Mouse (Mus musculus) retina, postnatal 7 days (tissue): ENCODE data around the gene P4hb.

Experiments used
- DNase-seq: peaks from one replicate; pipeline ENCODE4 v3.0.0-alpha.2; 2012; ENCODE audit warnings: low read depth, low spot score

Gene P4hb

DNA sequence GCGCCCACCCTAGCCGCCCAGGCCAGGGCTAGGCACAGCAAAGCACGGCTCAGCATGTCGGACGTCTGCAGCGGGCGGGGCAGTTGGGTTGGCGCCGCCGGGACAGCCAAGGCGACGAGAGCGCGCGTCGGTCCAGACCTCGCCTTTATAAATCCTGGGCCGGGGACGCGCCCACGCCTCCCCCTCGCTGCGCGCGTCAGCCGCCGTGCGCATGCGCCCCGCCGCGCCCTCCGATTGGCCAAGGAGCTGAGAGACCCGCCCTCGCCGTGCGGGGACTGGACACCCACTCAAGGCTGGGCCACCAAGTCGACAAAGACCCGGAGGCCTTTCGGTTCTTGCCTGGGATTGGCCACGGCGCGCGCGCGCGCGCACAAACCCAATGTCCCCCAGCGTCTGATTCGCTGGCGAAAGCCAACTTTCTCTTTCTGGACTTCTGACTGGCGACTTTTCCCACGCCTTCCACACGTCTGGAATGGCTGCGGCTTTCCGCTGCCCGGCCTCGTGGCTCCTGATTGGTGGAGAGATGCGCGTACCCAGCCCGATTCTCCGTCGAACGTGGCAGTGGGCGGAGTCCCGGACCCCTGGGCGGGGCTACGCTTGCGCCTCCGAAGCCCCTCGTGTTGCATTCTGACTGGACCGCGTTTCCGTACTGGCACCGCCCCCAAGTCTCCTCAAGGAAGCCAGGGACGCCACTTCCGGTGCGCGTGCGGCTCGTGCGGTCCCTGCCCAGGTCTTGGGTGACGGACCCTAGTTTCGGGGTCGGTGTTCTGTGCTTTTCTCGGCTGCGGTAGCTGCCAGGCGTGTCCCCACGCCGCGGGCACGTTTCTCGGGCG lies at the start of gene P4hb:
TSS of gene P4hb (minus strand) at position 502 of the 833 bp plus-strand sequence.
- peak; percentile 99 for DNase-seq

DNA sequence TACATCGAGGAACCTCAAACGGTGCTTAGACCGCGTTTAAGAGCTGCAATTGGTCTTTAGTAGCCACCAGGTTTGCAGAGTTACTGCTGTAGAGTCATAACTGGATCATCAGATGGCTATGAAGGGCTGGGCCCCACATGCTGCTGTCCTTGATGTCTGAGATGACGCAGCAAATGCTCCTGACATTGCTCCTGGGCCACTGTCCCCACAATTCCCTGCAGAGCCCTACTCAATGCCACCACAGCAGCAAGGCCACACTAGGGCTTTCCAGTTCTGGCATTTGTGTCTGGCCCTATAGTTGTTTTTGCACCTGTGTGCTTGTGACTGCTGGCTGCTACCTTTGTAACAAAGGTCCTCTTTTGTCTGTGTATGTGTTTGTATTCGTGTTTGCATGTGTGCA lies 49.8 kb upstream of the P4hb start:
- no peak for DNase-seq

DNA sequence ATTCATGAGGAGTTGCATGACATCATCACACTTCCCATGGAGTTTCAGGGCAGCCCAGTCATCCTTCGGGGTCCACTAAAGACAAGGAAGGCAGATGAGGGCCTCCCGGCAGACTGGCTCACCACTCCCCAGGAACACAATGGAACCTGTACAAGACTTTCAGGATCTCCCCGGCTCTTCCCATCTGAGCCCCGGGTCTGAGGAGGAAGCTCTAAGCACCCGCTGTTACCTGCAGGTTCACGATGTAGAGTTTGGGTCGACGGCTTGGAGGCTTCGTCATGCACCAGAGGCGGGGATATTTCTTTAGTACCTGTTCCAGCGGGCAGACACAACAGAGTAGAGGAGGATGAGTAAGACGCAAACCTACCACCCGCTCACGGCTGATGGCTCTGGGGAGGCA lies 47.1 kb upstream of the P4hb start:
- DNase-seq, result no peak

DNA sequence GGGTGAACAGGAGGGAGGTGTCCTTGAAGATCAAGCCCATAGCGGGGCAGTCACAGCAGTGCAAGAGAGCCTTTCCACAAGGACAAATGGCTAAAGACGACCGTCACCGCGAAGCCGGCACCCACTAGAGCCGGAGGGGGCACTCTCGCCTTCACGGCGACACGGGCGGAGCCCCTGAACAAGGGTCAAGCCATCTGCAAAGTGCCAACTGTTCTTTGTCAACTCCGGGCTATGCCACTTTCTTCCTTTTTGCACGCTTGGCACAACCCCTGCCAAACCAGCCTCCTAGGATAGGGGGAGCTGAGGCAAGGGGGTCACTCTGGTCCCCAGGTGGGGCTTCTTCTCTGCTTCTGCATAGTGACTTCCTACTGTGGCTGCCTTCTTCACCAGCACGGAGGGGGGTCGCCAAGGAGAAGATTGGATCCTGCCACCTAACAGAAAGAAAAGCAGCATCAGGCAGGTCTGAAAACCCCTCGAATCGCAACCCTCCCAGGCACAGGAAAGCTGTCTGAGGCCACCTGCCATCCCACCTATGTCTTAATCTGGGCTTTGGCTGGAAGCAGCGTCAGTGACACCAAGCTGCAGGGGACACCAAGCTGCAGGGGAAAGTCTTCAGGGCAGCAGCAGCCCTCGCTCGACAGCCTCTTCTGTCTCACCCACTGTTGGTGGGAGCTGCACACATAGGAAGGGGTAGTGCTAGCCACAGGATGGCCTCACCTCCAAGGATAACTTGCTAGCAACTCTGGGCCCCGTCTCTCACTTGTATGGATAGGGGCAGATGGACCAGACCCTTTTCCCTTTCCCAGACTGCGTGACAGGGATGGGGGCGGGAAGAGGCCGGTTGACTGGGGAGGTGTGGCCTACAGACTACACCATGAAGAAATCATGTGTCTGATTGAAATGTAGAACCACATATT lies 45.8 kb upstream of the P4hb start:
- no peak for DNase-seq

DNA sequence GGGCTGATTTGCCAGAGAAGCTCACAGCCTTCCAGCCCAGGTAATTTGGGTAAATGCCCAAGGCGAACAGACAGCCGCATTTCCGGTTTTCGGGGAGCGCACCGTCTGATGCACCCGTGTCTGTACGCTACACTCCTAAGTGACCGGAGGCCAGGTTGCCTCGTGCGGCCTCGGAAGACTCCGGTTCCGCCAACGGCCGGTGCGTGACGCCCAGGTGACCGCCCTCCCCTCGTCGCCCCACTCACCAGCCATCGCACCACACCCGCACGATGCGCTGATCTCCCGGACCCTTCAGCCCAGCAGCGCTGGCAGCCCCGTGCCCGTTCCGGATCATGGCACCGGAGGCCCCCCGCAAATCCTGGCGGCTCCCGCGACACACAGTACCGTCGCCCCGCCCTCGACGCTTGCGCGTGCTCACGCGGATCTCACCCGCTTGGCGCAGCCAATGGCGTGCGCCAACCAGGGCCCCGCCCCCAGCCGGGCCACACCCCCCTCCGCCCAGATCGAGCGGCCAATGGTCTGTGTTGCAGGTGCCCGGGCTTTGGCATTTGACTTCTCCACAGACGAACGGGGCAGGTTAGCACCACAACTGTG lies 44.6 kb upstream of the P4hb start, which contains the start of gene Pcyt2:
TSS of gene Pcyt2 (minus strand) at position 418 of the 594 bp plus-strand sequence.
- DNase-seq, result peak; percentile 85

DNA sequence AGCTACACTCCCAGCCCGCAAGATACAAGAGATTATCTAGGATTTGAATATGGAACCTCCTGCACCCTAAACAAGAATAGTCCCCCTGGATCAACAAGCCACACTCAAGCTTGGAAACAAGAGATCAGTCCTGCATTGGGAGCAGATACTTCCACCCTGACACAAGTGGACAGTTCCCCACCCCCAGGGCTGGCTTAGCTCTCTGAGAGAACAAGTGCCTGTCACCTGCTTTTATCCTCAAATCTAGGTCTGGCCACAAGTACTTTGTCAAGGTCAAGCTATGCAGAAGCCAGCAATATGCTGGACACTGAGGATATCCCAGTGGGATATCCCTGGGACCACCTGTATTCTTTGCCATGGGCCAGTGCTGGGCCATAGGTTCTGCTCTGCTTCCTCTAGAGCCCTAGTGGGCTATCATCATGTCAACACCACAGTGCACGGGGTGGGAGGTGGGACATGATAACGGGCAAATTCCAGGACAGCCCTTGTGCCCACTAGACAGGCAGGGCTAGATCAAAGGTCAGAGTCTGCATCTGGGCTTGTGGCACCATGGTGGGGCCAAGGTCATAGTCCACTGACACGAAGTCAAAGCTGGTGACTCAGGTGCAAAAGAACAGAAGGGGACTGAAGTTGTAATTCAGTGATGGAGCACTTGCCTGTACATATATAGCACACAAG lies 43.7 kb upstream of the P4hb start:
- no peak for DNase-seq

DNA sequence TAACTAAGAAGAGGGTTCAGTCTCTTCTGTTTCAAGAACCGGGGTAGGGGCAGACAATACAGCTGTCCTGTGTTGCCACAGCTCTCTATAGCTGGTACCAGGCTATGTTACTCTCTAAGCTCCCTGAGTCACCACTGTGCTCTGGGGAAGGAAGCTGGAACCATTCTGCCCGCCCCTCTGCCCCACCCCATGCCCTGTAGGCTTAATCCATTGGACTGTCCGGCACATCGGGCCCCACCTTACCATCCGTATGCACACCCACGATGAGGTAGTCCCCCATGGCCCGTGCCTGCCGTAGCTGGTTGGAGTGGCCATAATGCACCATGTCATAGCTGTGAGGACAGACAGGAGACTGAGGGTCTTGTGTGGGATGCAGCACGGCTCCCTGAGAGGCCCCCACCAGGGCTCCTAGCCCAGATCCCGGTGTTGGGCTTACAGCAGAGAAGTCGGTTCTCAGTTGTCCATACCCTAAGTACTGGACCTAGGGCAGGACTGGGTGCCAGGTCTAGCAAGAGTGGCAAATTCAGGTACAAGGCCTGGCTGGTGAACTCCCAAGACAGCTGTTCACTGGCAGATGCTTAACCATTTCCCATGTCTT lies 42.7 kb upstream of the P4hb start:
- no peak for DNase-seq

DNA sequence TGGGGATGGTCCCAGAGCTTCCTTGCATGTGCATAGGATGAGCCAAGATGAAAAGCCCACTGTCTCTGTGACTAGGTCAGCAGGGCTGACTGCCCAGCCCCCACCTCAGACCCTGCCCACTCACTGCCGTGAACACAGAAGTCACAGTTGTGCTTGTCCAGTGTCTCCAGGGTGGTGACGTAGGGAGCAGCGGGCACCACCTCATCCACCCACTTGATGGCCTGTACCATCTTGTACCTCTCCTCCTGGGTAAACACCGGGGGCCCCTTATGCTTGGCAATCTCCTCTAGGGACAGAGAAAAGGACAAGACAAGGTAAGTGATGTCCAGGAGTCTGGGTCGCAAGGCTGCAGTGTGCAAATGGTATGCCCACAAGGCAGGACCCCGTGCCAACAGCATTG lies 42.1 kb upstream of the P4hb start:
- no peak for DNase-seq

DNA sequence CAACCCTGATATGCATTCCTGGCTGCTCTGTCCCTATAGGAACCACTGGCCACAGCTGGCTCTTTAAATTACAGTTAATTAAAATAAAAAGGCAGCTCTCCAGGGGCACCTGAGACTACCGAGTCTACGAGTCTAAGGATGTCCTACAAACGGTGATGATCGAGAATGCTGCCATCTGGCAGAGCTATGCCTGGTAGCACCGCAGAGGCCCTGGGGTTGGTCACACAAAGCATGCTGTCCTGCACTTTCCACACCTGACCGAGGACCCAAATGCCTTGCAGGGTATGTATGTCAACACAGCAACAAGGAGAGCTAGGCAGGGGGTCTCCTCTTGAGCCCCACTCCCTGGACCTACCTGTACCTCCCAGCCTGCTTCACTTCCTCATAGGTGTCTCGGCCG lies 40.9 kb upstream of the P4hb start:
- DNase-seq, result no peak

DNA sequence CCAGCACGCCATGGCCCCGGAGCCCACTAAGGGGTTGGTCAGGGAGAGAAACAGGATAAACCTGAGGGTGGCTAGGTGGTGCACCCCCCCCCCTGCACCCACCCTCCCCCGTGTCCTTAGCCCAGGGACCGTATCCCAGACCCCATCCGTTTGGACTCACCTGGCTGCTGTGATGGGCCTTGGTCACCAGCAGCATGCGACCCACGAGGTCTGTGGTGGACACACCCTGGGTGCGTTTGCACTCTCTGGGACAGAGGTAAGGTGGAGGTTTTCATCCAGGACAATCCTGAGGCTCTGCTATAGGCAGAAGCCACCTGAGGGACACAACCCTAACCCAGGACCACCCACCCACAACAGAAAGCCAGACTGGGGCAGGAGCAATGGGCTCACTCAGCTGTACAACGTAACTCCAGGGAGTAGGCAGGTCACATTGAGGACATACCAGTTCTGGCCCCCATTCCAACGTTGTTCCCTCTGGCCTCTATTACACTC lies 40.5 kb upstream of the P4hb start:
- no peak for DNase-seq

DNA sequence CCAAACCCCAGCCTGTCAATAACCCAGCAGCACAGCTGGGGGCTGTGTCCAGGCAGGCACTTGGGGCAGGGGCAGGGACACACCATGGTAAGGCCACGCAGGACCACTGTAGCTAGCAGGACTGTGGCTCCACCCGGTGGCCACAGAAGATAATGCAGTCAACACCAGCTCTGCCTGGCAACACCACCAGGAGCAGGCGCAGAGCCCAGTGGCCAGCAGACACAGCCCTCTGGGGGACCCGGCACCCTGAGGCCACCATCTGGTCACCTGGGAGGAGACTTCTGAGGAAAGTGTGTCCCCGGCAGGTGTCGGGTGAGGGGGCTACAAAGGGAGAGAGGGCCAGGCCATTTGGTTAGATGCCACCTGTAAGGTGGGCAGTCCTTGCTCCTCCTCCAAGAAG lies 39.7 kb upstream of the P4hb start:
- DNase-seq, result peak; percentile 64

DNA sequence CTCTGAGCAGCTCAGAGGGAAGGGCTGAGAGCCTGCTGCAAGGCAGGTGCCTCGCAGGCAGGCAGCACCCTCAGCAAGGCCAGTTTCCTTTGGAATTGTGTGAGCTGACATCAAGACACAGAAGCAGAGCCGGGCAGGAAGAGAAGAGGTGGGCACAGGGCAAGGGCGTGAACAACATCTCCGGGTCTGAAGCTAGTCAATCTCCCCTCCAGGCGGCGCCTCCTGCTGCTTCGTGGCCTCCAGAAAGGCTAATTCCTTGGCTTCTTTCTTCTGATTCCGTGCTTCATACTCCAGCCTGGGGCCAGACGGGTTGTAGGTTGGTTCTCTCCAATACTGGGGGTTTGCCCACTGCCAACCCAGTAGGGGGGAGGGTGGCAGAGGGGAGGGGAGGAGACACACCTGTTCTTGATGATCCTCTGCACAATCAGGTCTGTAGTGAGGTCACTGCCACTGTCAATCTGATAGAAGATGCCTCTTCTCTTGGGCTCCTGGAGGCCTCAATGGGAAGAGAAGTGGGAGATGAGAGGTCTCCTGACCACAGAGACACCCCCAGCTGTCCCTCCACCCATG lies 37.5 kb upstream of the P4hb start:
- DNase-seq, result no peak

DNA sequence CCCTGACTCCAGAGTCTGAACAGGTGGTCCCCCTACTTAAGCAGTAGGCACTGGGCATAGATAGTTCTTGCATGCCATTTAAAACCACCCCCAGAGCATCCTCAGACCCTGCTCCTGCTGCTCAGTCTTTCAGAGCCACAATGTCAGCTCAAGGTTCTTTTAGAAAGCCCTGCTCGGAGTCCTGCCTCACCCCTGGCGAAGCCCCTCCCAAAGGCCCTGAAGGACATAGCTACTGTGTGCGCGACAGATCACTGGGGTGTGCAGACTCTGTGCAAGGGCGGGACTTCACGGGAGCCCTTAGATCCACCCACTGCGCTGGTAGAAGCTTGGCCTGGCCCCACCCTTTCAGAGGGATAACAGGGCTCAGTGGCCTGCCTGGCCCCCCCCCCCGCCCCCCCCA lies 36.2 kb upstream of the P4hb start:
- DNase-seq, result no peak

DNA sequence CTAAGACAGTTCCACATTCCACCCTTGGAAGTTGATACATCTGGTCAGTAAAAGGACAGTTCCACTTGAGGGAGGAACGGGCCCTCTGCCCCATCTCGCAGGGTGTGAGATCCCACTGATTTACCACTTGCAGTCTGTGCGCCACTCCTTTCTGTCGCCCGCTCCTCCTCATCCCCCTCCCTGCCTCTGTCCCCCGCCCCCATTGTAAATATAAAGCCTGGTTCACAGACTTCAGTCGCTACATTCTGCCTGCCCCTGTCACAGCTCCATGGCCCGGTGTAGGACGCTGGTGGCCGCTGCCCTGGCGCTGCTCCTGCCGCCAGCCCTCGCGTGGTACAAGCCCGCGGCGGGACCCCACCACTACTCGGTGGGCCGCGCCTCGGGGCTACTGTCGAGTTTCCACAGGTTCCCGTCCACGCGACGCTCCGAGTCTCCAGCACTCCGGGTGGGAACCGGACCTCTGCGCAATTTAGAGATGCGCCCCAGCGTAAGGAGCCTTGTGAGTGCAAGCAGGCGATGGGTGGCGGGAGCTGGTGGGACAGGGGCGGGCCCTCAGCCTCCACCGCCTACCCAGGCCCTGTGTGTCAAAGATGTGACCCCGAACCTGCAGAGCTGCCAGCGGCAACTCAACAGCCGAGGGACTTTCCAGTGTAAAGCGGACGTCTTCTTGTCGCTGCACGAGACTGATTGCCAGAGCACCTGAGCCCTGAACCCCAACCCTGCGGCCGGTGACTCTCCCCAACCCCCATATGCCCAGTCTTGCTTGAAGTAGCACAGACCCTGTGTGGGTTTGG lies 35.4 kb upstream of the P4hb start, which contains the start of gene Npb:
TSS of gene Npb (plus strand) at position 237 of the 794 bp plus-strand sequence.
- DNase-seq, result no peak

DNA sequence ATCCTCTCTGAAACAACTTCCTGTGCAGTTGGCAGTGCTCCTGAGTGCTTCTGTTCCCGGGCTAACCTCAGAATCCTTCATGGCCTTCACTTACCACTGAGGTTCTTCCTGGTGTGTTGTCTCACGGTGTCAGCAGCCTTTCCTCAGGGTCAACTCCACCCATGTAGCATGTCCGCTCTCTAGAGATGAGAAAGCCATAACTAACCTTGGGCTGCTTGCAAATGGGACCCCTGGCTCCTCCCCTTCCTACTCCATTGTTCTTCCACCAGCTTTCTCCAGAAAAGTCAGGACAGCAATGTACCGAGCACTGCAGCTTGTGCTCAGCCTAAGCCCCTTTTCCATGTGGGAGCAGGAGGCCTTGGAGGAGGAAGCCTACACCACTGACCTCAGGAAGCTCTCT lies 33.7 kb upstream of the P4hb start:
- no peak for DNase-seq

DNA sequence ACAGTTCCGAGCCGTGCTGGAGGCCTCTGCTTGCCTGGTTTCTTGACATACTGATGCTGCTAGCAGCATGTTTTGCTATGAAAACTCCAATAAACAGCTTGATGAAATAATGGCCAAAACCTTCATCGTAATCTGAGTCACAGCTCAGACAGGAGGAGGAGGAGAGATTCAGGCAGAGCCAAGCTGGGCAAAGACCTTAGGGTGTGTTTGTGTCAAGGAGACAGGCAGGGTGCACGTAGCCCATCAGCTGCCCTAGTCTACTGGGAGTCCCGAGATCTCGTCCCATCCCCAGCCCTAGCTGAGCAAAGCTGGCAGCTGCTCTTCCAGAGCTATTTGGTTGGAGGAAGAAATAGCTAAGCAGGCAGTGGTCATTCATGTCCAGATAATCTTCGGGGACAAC lies 32.6 kb upstream of the P4hb start:
- DNase-seq, result no peak

DNA sequence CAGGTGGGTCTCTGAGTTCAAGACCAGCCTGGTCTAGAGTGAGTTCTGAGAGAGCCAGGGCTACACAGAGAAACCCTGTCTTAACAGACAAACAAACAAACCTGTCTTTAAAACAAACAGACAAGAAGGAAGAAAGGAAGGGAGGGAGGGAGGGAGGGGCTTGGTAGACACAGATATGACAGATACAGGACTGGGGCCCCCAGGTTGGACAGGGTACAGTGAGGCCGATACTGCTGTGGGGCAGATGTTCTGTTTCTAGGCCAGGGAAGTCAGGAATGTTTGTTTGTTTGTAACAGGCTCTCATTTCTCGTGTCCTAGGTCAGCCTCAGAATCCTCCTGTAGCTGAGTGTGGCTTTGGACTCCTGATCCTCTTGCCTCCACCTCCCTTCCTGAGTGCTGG lies 30.5 kb upstream of the P4hb start:
- DNase-seq, result no peak

DNA sequence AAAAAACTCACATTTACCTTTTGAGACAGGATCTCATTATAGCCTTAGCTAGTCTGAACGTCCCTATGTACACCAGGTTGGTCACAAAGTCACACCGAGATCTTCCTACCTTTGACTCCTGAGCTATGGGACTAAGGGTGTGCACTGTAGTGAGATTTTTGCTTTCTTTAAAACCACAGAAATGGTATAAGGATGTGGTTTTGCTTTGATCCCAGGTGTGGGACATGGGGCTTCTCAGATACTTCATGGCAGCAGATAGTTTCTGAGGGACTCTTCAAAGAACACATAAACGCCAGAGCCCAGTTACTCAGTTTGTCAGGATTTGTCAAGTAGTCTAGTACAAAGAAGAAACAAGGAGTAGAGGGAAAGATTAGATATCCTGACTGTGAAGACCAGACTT lies 27.7 kb upstream of the P4hb start:
- no peak for DNase-seq

DNA sequence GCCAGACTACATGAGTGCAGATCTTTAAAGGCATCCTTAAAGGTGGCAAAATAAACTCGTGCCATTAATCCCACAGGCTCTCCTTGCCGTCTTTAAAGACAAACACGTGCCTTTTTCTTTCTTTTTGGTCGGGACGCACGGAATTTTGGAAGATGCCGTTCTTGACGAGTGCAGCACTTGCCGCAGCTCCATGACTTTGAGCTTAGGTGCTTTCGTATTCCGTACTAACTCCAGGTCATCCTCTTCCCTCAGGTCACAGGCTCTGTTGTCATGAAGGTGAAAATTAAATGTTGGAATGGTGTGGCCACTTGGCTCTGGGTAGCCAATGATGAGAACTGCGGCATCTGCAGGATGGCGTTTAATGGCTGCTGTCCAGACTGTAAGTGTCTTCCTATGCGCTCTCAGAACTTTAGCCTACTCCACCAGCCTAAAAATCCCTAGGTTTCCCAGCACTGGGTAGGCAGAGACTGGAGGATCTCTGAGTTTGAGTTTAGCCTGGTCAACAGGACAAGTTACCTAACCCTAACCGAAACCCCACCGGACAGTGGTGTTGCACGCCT lies 26.0 kb upstream of the P4hb start:
- no peak for DNase-seq
